Mouse (Mus musculus) layer of hippocampus, postnatal 10 days (tissue): ENCODE results near the gene Pold2. TPM values are rescaled to one million over a fixed set of nuclear protein-coding genes. Genes with fewer than 3 reads are reported as not detected.

Experiments used
- DNase-seq, 2 experiments: peaks; one replicate each; pipeline ENCODE4 v3.0.0; 2021; ENCODE audit warnings: low spot score in 2 of 2
- long read RNA-seq: library from polyadenylated mRNA; stranded (forward); transcript quantifications from one replicate; pipeline ENCODE4 v2.0.0, GENCODE M21; 2023
- total RNA-seq, 2 experiments: library from RNA; stranded (reverse); gene quantifications; 2 replicates each; pipeline ENCODE4 v1.2.3; 2021

The Pold2 gene
- total RNA-seq, result 10 to 100 TPM; 21.5 to 32.3 TPM
- long read RNA-seq, transcript Pold2-201 (11 exons, 1,646 nt), result major isoform, 15 of 34 reads
- long read RNA-seq, partial matches to known transcripts, result 4 of 34 reads
- long read RNA-seq, other reads (novel, unspliced or antisense), result 14 of 34 reads

- peak; percentile 95 to 97 for DNase-seq
These were observed at the start of gene Pold2 for GRCm38 (mm10) chr11:5877921-5878526. Gene Pold2 (minus strand): TSS chr11:5878292.

GRCm38 (mm10) chr11:5926696-5927220, 48.7 kb upstream of the Pold2 start:
- DNase-seq, result no peak

- no peak for DNase-seq
These were observed 46.6 kb upstream of the Pold2 start for GRCm38 (mm10) chr11:5924699-5925098.

GRCm38 (mm10) chr11:5920323-5920960, 42.4 kb upstream of the Pold2 start:
- no peak for DNase-seq

GRCm38 (mm10) chr11:5919606-5920005, 41.5 kb upstream of the Pold2 start:
- DNase-seq, result peak in 1 of 2 experiments; percentile 4

- DNase-seq, result peak in 1 of 2 experiments; percentile 4
These were observed 40.0 kb upstream of the Pold2 start for GRCm38 (mm10) chr11:5918111-5918510.

GRCm38 (mm10) chr11:5916178-5916548, 38.1 kb upstream of the Pold2 start:
- DNase-seq, result no peak

- DNase-seq, result peak in 1 of 2 experiments; percentile 12
These were observed 37.5 kb upstream of the Pold2 start for GRCm38 (mm10) chr11:5915429-5916177.

- DNase-seq, result no peak
These were observed 36.8 kb upstream of the Pold2 start for GRCm38 (mm10) chr11:5914940-5915339.

GRCm38 (mm10) chr11:5913936-5914335, 35.8 kb upstream of the Pold2 start:
- peak in 1 of 2 experiments; percentile 10 for DNase-seq

- DNase-seq, result peak in 1 of 2 experiments; percentile 13
These were observed 35.2 kb upstream of the Pold2 start for GRCm38 (mm10) chr11:5913256-5913655.

- DNase-seq, result peak; percentile 78 to 83
These were observed 34.5 kb upstream of the Pold2 start for GRCm38 (mm10) chr11:5912635-5913034.

GRCm38 (mm10) chr11:5908642-5909041, 30.6 kb upstream of the Pold2 start:
- no peak for DNase-seq

- no peak for DNase-seq
These were observed 29.0 kb upstream of the Pold2 start for GRCm38 (mm10) chr11:5907096-5907495.

GRCm38 (mm10) chr11:5905778-5906518, 27.9 kb upstream of the Pold2 start:
- DNase-seq, result peak in 1 of 2 experiments; percentile 58

GRCm38 (mm10) chr11:5904871-5905270, 26.8 kb upstream of the Pold2 start:
- no peak for DNase-seq

- no peak for DNase-seq
These were observed 26.3 kb upstream of the Pold2 start for GRCm38 (mm10) chr11:5904357-5904756.

- DNase-seq, result no peak
These were observed 25.8 kb upstream of the Pold2 start for GRCm38 (mm10) chr11:5903844-5904243.

GRCm38 (mm10) chr11:5902390-5902789, 24.3 kb upstream of the Pold2 start:
- no peak for DNase-seq

GRCm38 (mm10) chr11:5901950-5902349, 23.9 kb upstream of the Pold2 start:
- peak; percentile 44 to 47 for DNase-seq

- no peak for DNase-seq
These were observed 23.2 kb upstream of the Pold2 start for GRCm38 (mm10) chr11:5901320-5901719.
